Mouse (Mus musculus) E14TG2a.4 (cell line): Measurements from ENCODE around the gene Ociad2.

Experiments used
- CTCF ChIP-seq: conservative IDR thresholded peaks from 2 replicates; pipeline ENCODE4 v1.5.1; 2014; ENCODE audit warnings: low read length
- NANOG ChIP-seq: IDR thresholded peaks from 2 replicates; pipeline ENCODE4 v1.6.1; 2014; ENCODE audit warnings: borderline replicate concordance, low read length, mixed read lengths

DNA sequence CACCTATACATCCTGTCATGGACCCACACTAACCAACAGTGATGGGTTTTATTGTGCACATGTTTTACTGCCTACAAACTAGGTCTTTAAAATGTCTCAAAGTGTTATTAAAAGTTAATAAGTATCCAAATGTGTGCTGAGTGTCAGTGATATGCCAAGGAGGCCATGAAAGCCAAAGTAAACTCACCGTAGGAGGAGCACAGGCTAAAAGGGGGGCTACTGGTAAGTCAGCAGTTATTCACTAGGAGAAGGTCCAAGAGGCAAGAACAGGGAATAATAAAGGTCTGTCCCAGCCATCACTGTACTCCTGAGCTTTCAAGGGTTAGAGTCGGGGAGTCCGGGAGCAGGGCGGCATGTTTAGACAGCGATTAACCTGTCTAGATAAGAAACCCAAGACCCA lies 4.4 kb downstream of the Ociad2 start:
- TF ChIP-seq CTCF, result no peak
- TF ChIP-seq NANOG, result no peak
